Mouse (Mus musculus) small intestine, adult 2 months (tissue): ENCODE measurements at regions not wholly inside any gene's neighbourhood (a gene's known extent, or its start where the extent isn't known, plus 50 kb on each side); places are given as distances from the start of the nearest gene placed in this dataset.

ENCODE experiments used
- H3K27ac ChIP-seq: fragments of 200-500 bp; 2 replicates; pipeline ENCODE4 v1.5.1; 2012; ENCODE audit warnings: low read depth, low read length, control low read depth, inconsistent platforms; ENCODE audit not compliant: insufficient read depth
- H3K27me3 ChIP-seq: fragments of 200-500 bp; 2 replicates; pipeline ENCODE4 v1.6.1; 2012; ENCODE audit warnings: mild to moderate bottlenecking, moderate library complexity, low read length, inconsistent platforms; ENCODE audit not compliant: control insufficient read depth, insufficient read depth
- H3K36me3 ChIP-seq: fragments of 200-500 bp; 2 replicates; pipeline ENCODE4 v1.6.1; 2012; ENCODE audit warnings: mild to moderate bottlenecking, low read length, control low read depth, inconsistent platforms; ENCODE audit not compliant: control insufficient read depth, insufficient read depth
- H3K4me1 ChIP-seq: fragments of 200-500 bp; 2 replicates; pipeline ENCODE4 v1.6.1; 2012; ENCODE audit warnings: low read length, inconsistent platforms, mixed read lengths; ENCODE audit not compliant: control insufficient read depth, insufficient read depth, insufficient read length
- H3K4me3 ChIP-seq: fragments of 200-500 bp; 2 replicates; pipeline ENCODE4 v1.5.1; 2012; ENCODE audit warnings: low read depth, mild to moderate bottlenecking, control low read depth, inconsistent platforms, low read length, moderate library complexity
- CTCF ChIP-seq: fragments of 200-500 bp; IDR thresholded peaks from 2 replicates; pipeline ENCODE4 v1.5.1; 2012; ENCODE audit warnings: low read depth, mild to moderate bottlenecking, control low read depth, inconsistent platforms, low read length, moderate library complexity, mixed read lengths; ENCODE audit not compliant: insufficient replicate concordance, insufficient read length; ENCODE audit errors: extremely low read depth
- POLR2A ChIP-seq: fragments of 200-500 bp; IDR thresholded peaks from 2 replicates; pipeline ENCODE4 v1.6.1; 2012; ENCODE audit warnings: low read depth, mild to moderate bottlenecking, control low read depth, inconsistent platforms, low read length, moderate library complexity
- WGBS: fragments of 180-500 bp; shearing (Covaris S2); methylation state at CpG from one replicate; pipeline ENCODE4 v1.1.7; 2018; 5-methylcytosine and 5-hydroxymethylcytosine counted together

DNA sequence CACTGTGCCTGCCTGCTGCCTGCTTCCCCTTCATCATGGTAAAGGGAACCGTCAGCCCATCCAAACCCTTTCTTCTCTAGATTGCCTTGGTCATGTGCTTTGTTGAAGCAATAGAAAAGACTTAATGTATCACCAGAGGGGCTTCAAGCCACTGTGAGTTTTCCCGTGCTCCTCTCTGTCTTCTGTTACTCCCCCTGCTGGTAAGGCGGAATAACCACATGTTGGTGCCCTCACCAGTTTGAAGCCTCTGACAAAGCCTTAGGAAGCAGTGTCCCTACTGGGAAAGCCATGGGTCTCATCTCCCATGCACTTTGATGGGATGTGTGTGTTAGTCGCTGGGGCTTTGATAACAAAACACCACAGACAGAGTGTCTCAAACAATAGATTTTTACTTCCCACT is 81.3 kb downstream of the Thnsl2 start:
- Histone ChIP-seq H3K27ac (no peak overlapping the region), H3K36me3 (no peaks in the 10 kb centered on the region), H3K4me3 (no peak overlapping the region), H3K4me1 (no peaks in the 10 kb centered on the region), H3K27me3 (no peaks in the 10 kb centered on the region)
- no peak for TF ChIP-seq POLR2A
- TF ChIP-seq CTCF: peak; percentile 41; the same call in 1 of the 2 replicates
- 79% methylated on average over 4 of the region's 4 CpGs for WGBS

DNA sequence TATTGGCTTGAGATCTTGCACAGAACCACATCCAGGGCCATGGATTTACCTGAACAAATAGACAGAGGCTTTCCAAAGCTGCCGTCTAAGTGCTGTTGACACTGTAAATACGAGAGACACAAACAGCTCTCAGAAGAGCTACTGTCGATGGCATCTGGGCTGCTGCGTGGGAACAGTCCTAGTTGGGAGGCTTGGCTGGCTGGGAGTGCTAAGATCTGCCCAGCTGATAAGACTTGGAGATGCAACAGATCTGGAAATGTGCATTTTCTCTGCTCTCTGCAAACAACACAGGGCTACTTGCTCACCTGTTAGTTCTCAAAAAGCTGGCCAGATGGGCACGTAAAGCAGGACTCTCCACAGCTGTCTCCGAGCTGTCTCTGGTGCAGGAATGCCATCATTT is 78.8 kb downstream of the Thnsl2 start:
- H3K4me1 ChIP-seq: no peaks in the 10 kb centered on the region
- TF ChIP-seq POLR2A (no peak), CTCF (no peak)
- H3K27me3 ChIP-seq: no peaks in the 10 kb centered on the region
- WGBS: 29% methylated on average over 6 of the region's 6 CpGs
- no peaks in the 10 kb centered on the region for H3K36me3 ChIP-seq
- H3K4me3 ChIP-seq: no peak overlapping the region
- H3K27ac ChIP-seq: no peak overlapping the region

DNA sequence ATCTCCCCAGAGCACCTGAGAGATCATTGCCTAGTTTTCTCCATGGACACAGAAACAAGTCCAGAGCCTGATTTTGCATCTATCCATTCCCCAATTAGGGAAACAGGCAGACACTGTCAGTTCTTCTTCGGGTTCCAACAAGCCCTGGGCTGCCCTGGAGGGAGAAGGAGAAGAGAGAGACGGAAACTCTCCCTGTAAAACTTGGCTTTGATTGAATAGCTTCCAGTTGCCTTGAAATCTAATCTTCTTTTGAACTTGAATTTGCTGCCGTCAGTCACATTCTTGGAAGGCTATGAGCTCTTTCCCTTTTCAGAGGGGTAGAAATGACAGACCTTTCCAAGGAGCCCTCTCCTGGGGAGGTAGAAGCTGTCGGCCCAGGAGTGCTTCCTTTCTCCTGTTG is 75.0 kb downstream of the Thnsl2 start:
- H3K4me3 ChIP-seq: no peak overlapping the region
- TF ChIP-seq POLR2A: no peak
- TF ChIP-seq CTCF: no peak
- WGBS: 67% methylated on average over 4 of the region's 4 CpGs
- H3K36me3 ChIP-seq: no peaks in the 10 kb centered on the region
- no peaks in the 10 kb centered on the region for H3K27me3 ChIP-seq
- no peak overlapping the region for H3K27ac ChIP-seq
- H3K4me1 ChIP-seq: no peaks in the 10 kb centered on the region

DNA sequence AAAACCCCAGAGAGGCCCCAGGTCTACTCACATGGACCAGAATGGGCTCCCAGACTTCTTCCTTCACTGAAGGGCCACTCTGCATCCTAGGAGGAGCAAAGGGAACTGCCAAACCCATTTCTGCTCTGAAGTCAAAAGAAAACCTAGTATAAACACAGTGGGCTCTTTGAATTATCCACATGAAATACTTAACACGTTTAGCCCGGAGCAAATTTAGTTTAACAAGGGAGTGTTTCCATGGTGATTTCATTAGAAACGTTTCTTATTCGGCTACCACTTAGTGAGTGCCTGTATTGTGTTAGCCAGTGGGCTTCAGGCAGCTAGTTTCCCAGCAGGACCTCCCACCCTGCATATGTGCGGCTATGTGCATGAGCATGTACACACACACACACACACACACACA is 69.4 kb downstream of the Thnsl2 start:
- no peak overlapping the region for H3K4me3 ChIP-seq
- H3K4me1 ChIP-seq: no peaks in the 10 kb centered on the region
- no peaks in the 10 kb centered on the region for H3K36me3 ChIP-seq
- TF ChIP-seq POLR2A (no peak), CTCF (no peak)
- H3K27ac ChIP-seq: no peak overlapping the region
- WGBS: 59% methylated on average over 5 of the region's 5 CpGs
- no peaks in the 10 kb centered on the region for H3K27me3 ChIP-seq
